Mouse (Mus musculus) T-helper 1 cell (primary cell): ENCODE data around the gene Zfp445.
"Not testable (repeated sequence)": the region's sequence is repeated elsewhere in the genome, so short reads cannot be mapped to it uniquely, and the experiment has no call there.

Experiments used
- in situ Hi-C: fragments of 300-600 bp; cut with MboI, MseI; formaldehyde crosslinking; loops from one replicate; pipeline ENCODE4 v1.15.1; 2025; ENCODE audit warnings: high pct_unique_total_duplicates

The Zfp445 gene

GRCm38 (mm10) chr9:122865697-122866166 is at the start of gene Zfp445:
Gene Zfp445 (minus strand): TSS chr9:122866006.
- in situ Hi-C loops: no loop called here

GRCm38 (mm10) chr9:122902717-122903535 is 37.1 kb upstream of the Zfp445 start:
- in situ Hi-C loops: no loop called here

GRCm38 (mm10) chr9:122901047-122901446 is 35.2 kb upstream of the Zfp445 start:
- in situ Hi-C loops: no loop called here

- in situ Hi-C loops: loop anchor here (5.0 kb wide), 1 partner anchor 79 kb away; the partner anchor contains the start of gene Tcaim
These were observed 20.8 kb upstream of the Zfp445 start for GRCm38 (mm10) chr9:122886372-122887179.

- in situ Hi-C loops: loop anchor here (5.0 kb wide), 1 partner anchor 78 kb away; the partner anchor contains the start of gene Tcaim
These were observed 19.6 kb upstream of the Zfp445 start, which contains the start of gene Zkscan7 for GRCm38 (mm10) chr9:122885385-122885784. Gene Zkscan7 (plus strand): TSS chr9:122885685.

GRCm38 (mm10) chr9:122875145-122875544 is 9.3 kb upstream of the Zfp445 start:
- in situ Hi-C loops: no loop called here

GRCm38 (mm10) chr9:122874653-122875052 is 8.8 kb upstream of the Zfp445 start:
- in situ Hi-C loops: no loop called here

- in situ Hi-C loops: no loop called here
These were observed 6.8 kb upstream of the Zfp445 start for GRCm38 (mm10) chr9:122872595-122872994.

GRCm38 (mm10) chr9:122866192-122866591 is 386 bp upstream of the Zfp445 start:
- in situ Hi-C loops: no loop called here

GRCm38 (mm10) chr9:122864848-122865247 is 958 bp downstream of the Zfp445 start:
- in situ Hi-C loops: no loop called here

- in situ Hi-C loops: no loop called here
These were observed 2.1 kb downstream of the Zfp445 start for GRCm38 (mm10) chr9:122863731-122864130.

- in situ Hi-C loops: no loop called here
These were observed 5.1 kb downstream of the Zfp445 start for GRCm38 (mm10) chr9:122860752-122861151.

GRCm38 (mm10) chr9:122856716-122857115 is 9.1 kb downstream of the Zfp445 start:
- in situ Hi-C loops: no loop called here

GRCm38 (mm10) chr9:122855617-122856016 is 10.2 kb downstream of the Zfp445 start:
- in situ Hi-C loops: no loop called here

GRCm38 (mm10) chr9:122855141-122855540 is 10.7 kb downstream of the Zfp445 start:
- in situ Hi-C loops: not testable (repeated sequence)

- in situ Hi-C loops: no loop called here
These were observed 11.3 kb downstream of the Zfp445 start for GRCm38 (mm10) chr9:122854526-122854925.

GRCm38 (mm10) chr9:122847811-122848311 is 17.9 kb downstream of the Zfp445 start:
- in situ Hi-C loops: not testable (repeated sequence)

GRCm38 (mm10) chr9:122846156-122846555 is 19.6 kb downstream of the Zfp445 start:
- in situ Hi-C loops: no loop called here

GRCm38 (mm10) chr9:122845621-122846020 is 20.2 kb downstream of the Zfp445 start:
- in situ Hi-C loops: no loop called here

GRCm38 (mm10) chr9:122843760-122844159 is 22.0 kb downstream of the Zfp445 start, which contains the start of gene Gm35549:
Gene Gm35549 (minus strand): TSS chr9:122844035.
- in situ Hi-C loops: no loop called here

- in situ Hi-C loops: no loop called here
These were observed 28.1 kb downstream of the Zfp445 start for GRCm38 (mm10) chr9:122837680-122838079.

- in situ Hi-C loops: no loop called here
These were observed 28.6 kb downstream of the Zfp445 start for GRCm38 (mm10) chr9:122837216-122837615.
